Mouse (Mus musculus) embryonic facial prominence, embryonic 13.5 days (tissue): Measurements from ENCODE around the gene Esp22. TPM values are rescaled to one million over a fixed set of nuclear protein-coding genes. Genes with fewer than 3 reads are reported as not detected.
"Not testable (repeated sequence)": the region's sequence is repeated elsewhere in the genome, so short reads cannot be mapped to it uniquely, and the experiment has no call there.

Source experiments
- ATAC-seq: fragments of 200-750 bp; cut with Nextera tagmentation; 2 replicates; pipeline ENCODE4 v1.8.0; 2017; ENCODE audit warnings: low read depth; ENCODE audit not compliant: insufficient number of reproducible peaks, insufficient read depth, low FRiP score, low TSS enrichment
- H3K27ac ChIP-seq: fragments of 300-500 bp; sonication (generic); 2 replicates; pipeline ENCODE4 v1.5.1; 2015; ENCODE audit warnings: moderate library complexity, mild to moderate bottlenecking, inconsistent platforms
- H3K27me3 ChIP-seq: fragments of 300-500 bp; sonication (generic); 2 replicates; pipeline ENCODE4 v1.6.1; 2015; ENCODE audit warnings: mild to moderate bottlenecking, inconsistent platforms
- H3K36me3 ChIP-seq: fragments of 300-500 bp; sonication (generic); 2 replicates; pipeline ENCODE4 v1.6.1; 2015; ENCODE audit warnings: mild to moderate bottlenecking, inconsistent platforms
- H3K4me1 ChIP-seq: fragments of 300-500 bp; sonication (generic); 2 replicates; pipeline ENCODE4 v1.6.1; 2015; ENCODE audit warnings: inconsistent platforms
- H3K4me2 ChIP-seq: fragments of 300-500 bp; sonication (generic); 2 replicates; pipeline ENCODE4 v1.6.1; 2015; ENCODE audit warnings: moderate library complexity, mild to moderate bottlenecking, inconsistent platforms
- H3K4me3 ChIP-seq: fragments of 300-500 bp; sonication (generic); 2 replicates; pipeline ENCODE4 v1.5.1; 2015; ENCODE audit warnings: mild to moderate bottlenecking, inconsistent platforms
- H3K9ac ChIP-seq: fragments of 300-500 bp; sonication (generic); 2 replicates; pipeline ENCODE4 v1.6.1; 2015; ENCODE audit warnings: mild to moderate bottlenecking, inconsistent platforms
- H3K9me3 ChIP-seq: fragments of 300-500 bp; sonication (generic); 2 replicates; pipeline ENCODE4 v1.6.1; 2016; ENCODE audit warnings: inconsistent platforms
- WGBS: fragments of 180-500 bp; shearing (Covaris S2); methylation state at CpG from one replicate; pipeline ENCODE4 v1.1.7; 2015; ENCODE audit warnings: mixed read lengths; 5-methylcytosine and 5-hydroxymethylcytosine counted together
- polyA plus RNA-seq: library from polyadenylated mRNA; unstranded; fragments of >200 nt; fragmentation: Nextera tagmentation; extraction: Ambion mirVana; gene quantifications from 2 replicates; pipeline ENCODE4 v1.2.1, GENCODE M21; 2015

The Esp22 gene
- not detected in 2 replicates for polyA plus RNA-seq

- no peaks in the 10 kb centered on the region for H3K4me1 ChIP-seq
- no peaks in the 10 kb centered on the region for H3K36me3 ChIP-seq
- WGBS = 96% methylated on average over 1 of the region's 1 CpGs
- H3K4me2 ChIP-seq = no peak within 1 kb of the TSS
- no peak within 1 kb of the TSS for H3K4me3 ChIP-seq
- 0 out of 2 replicates have a peak, but pooled peaks cover 6% of the 10 kb centered on the region for H3K9me3 ChIP-seq
- no peak within 1 kb of the TSS for H3K27ac ChIP-seq
- no peak for ATAC-seq
- H3K27me3 ChIP-seq = no peaks in the 10 kb centered on the region
- no peak within 1 kb of the TSS for H3K9ac ChIP-seq
Observed at GRCm38 (mm10) chr17:39095034-39095433, at the start of gene Esp22. Gene Esp22 (plus strand): TSS chr17:39095334.

- Histone ChIP-seq H3K36me3 (no peaks in the 10 kb centered on the region), H3K9ac (no peak overlapping the region), H3K9me3 (peaks cover 8% of the 10 kb centered on the region), H3K4me3 (no peak overlapping the region), H3K4me1 (no peaks in the 10 kb centered on the region), H3K27me3 (no peaks in the 10 kb centered on the region), H3K4me2 (no peak overlapping the region), H3K27ac (no peak overlapping the region)
- no peak for ATAC-seq
Observed at GRCm38 (mm10) chr17:39063641-39064040, 31.5 kb upstream of the Esp22 start.

- ATAC-seq = no peak
- H3K4me3 ChIP-seq = no peak within 1 kb of the TSS
- 45% methylated on average over 1 of the region's 1 CpGs for WGBS
- H3K36me3 ChIP-seq = no peaks in the 10 kb centered on the region
- H3K4me1 ChIP-seq = no peaks in the 10 kb centered on the region
- H3K27ac ChIP-seq = no peak within 1 kb of the TSS
- no peak within 1 kb of the TSS for H3K4me2 ChIP-seq
- no peaks in the 10 kb centered on the region for H3K27me3 ChIP-seq
- no peak within 1 kb of the TSS for H3K9ac ChIP-seq
- H3K9me3 ChIP-seq = peaks cover 4% of the 10 kb centered on the region; the same call in 1 of the 2 replicates
Observed at GRCm38 (mm10) chr17:39076937-39077336, 18.2 kb upstream of the Esp22 start, which contains the start of gene Esp23. Gene Esp23 (minus strand): TSS chr17:39077037.

- not testable (repeated sequence) for H3K27me3 ChIP-seq, H3K9ac ChIP-seq, H3K27ac ChIP-seq, ATAC-seq, H3K36me3 ChIP-seq, H3K4me1 ChIP-seq, H3K4me2 ChIP-seq, H3K4me3 ChIP-seq
- 70% methylated on average over 11 of the region's 11 CpGs for WGBS
- H3K9me3 ChIP-seq = peaks cover 25% of the 10 kb centered on the region; the same call in 1 of the 2 replicates
Observed at GRCm38 (mm10) chr17:39107126-39107525, 12.0 kb downstream of the Esp22 start.

- ATAC-seq, H3K4me1 ChIP-seq, H3K9me3 ChIP-seq, H3K27ac ChIP-seq, H3K9ac ChIP-seq, H3K36me3 ChIP-seq, H3K27me3 ChIP-seq, H3K4me3 ChIP-seq, H3K4me2 ChIP-seq: not testable (repeated sequence)
- WGBS = 66% methylated on average over 12 of the region's 12 CpGs
Observed at GRCm38 (mm10) chr17:39129156-39129555, 34.0 kb downstream of the Esp22 start.

Other genes with a start within 250 kb of the Esp22 start
- gene Esp24, start 58.6 kb upstream of the Esp22 start, polyA plus RNA-seq = not detected in 2 replicates
- not detected in 2 replicates for gene Gm21903, start 52.0 kb upstream of the Esp22 start, polyA plus RNA-seq
- gene Esp23, start 18.3 kb upstream of the Esp22 start, polyA plus RNA-seq = not detected in 2 replicates